Mouse (Mus musculus) heart, postnatal 36 days (tissue): ENCODE results near the gene Gpr19. TPM values are rescaled to one million over a fixed set of nuclear protein-coding genes. Genes with fewer than 3 reads are reported as not detected.

Experiments
- DNase-seq, 2 experiments: peaks; one replicate each; pipeline ENCODE4 v3.0.0; 2021 to 2022
- intact Hi-C: fragments of 180-260 bp; cut with DNase I; formaldehyde crosslinking; loops from one replicate; pipeline ENCODE4 v1.15.1; 2025
- total RNA-seq, 2 experiments: library from RNA; stranded (reverse); gene quantifications; 2 replicates each; pipeline ENCODE4 v1.2.3; 2021

The Gpr19 gene
- total RNA-seq, 2 experiments from 2014 or later = 4.4 to 5.2 TPM

GRCm38 (mm10) chr6:134925673-134926337 is 27.4 kb upstream of the Gpr19 start:
- intact Hi-C loops = loop anchor here (2.0 to 10.0 kb wide), 3 partner anchors 57 to 1899 kb away; partner anchors contain the start of genes BC049715 and Wbp11
- DNase-seq = no peak

GRCm38 (mm10) chr6:134924262-134924661 is 25.9 kb upstream of the Gpr19 start:
- intact Hi-C loops = loop anchor here (10.0 kb wide), 2 partner anchors 719 to 1901 kb away; partner anchors contain the start of genes BC049715 and Wbp11
- DNase-seq = no peak

GRCm38 (mm10) chr6:134923670-134924069 is 25.3 kb upstream of the Gpr19 start:
- no peak for DNase-seq
- intact Hi-C loops = loop anchor here (10.0 kb wide), 2 partner anchors 719 to 1901 kb away; partner anchors contain the start of genes BC049715 and Wbp11

GRCm38 (mm10) chr6:134922511-134923195 is 24.3 kb upstream of the Gpr19 start:
- DNase-seq = no peak
- intact Hi-C loops = loop anchor here (10.0 kb wide), 2 partner anchors 718 to 1902 kb away; partner anchors contain the start of genes BC049715 and Wbp11

- no peak for DNase-seq
- intact Hi-C loops = loop anchor here (2.0 to 10.0 kb wide), 3 partner anchors 129 to 1903 kb away; partner anchors contain the start of genes BC049715, Dusp16 and Wbp11
These were observed 23.5 kb upstream of the Gpr19 start for GRCm38 (mm10) chr6:134921695-134922510.

- intact Hi-C loops = loop anchor here (2.0 to 10.0 kb wide), 3 partner anchors 128 to 1904 kb away; partner anchors contain the start of genes BC049715, Dusp16 and Wbp11
- peak; percentile 57 to 77 for DNase-seq
These were observed 22.8 kb upstream of the Gpr19 start for GRCm38 (mm10) chr6:134921014-134921694.

GRCm38 (mm10) chr6:134920190-134921013 is 22.0 kb upstream of the Gpr19 start, which contains the start of gene Cdkn1b:
Gene Cdkn1b, plus strand, starts transcription at chr6:134920401.
- DNase-seq = peak; percentile 85 to 95

GRCm38 (mm10) chr6:134919511-134920189 is 21.3 kb upstream of the Gpr19 start:
- intact Hi-C loops = loop anchor here (1.0 to 10.0 kb wide), 5 partner anchors 9 to 1905 kb away; partner anchors contain the start of genes BC049715, Dusp16, Gpr19 and Wbp11
- peak in 1 of 2 experiments; percentile 26 for DNase-seq

More at GRCm38 (mm10) chr6:134920190-134921013, 22.0 kb upstream of the Gpr19 start, which contains the start of gene Cdkn1b:
- intact Hi-C loops = loop anchor here (1.0 to 10.0 kb wide), 5 partner anchors 8 to 1904 kb away; partner anchors contain the start of genes BC049715, Dusp16, Gpr19 and Wbp11

- intact Hi-C loops = no loop called here
These were observed 20.4 kb upstream of the Gpr19 start for GRCm38 (mm10) chr6:134918769-134919168.

GRCm38 (mm10) chr6:134917087-134917486 is 18.7 kb upstream of the Gpr19 start:
- DNase-seq = peak; percentile 73 to 77
- intact Hi-C loops = no loop called here

More at GRCm38 (mm10) chr6:134918769-134919168, 20.4 kb upstream of the Gpr19 start:
- DNase-seq = no peak

GRCm38 (mm10) chr6:134916641-134917040 is 18.3 kb upstream of the Gpr19 start:
- peak in 1 of 2 experiments; percentile 38 for DNase-seq
- intact Hi-C loops = loop anchor here (1.0 kb wide), 1 partner anchor 18 kb away; the partner anchor contains the start of gene Gpr19

GRCm38 (mm10) chr6:134914523-134914922 is 16.1 kb upstream of the Gpr19 start:
- intact Hi-C loops = no loop called here
- no peak for DNase-seq

- no peak for DNase-seq
- intact Hi-C loops = no loop called here
These were observed 7.4 kb upstream of the Gpr19 start for GRCm38 (mm10) chr6:134905811-134906210.

GRCm38 (mm10) chr6:134903891-134904884 is 5.8 kb upstream of the Gpr19 start:
- intact Hi-C loops = no loop called here
- no peak for DNase-seq

GRCm38 (mm10) chr6:134903368-134903767 is 5.0 kb upstream of the Gpr19 start:
- no peak for DNase-seq
- intact Hi-C loops = no loop called here

- intact Hi-C loops = loop anchor here (1.0 to 2.0 kb wide), 3 partner anchors 19 to 49 kb away; partner anchors contain the start of gene Cdkn1b
- peak; percentile 97 to 99 for DNase-seq
These were observed 809 bp downstream of the Gpr19 start for GRCm38 (mm10) chr6:134897443-134898094.
